Mouse (Mus musculus) thymus, postnatal 25 days (tissue): ENCODE measurements around the gene Gjb5.
A peak's percentile ranks its signal among the peaks of the same experiment; 100 is the strongest.

ENCODE experiments used
- DNase-seq: peaks from one replicate; pipeline ENCODE4 v3.0.0; 2022

Gjb5 gene

GRCm38 (mm10) chr4:127349560-127350300 lies 8.3 kb downstream of the Gjb5 start:
- DNase-seq = no peak

- no peak for DNase-seq
These were observed 13.0 kb downstream of the Gjb5 start for GRCm38 (mm10) chr4:127345000-127345399.

GRCm38 (mm10) chr4:127341372-127341771 lies 16.6 kb downstream of the Gjb5 start:
- DNase-seq = no peak

GRCm38 (mm10) chr4:127337668-127338067 lies 20.3 kb downstream of the Gjb5 start:
- no peak for DNase-seq

- no peak for DNase-seq
These were observed 23.0 kb downstream of the Gjb5 start for GRCm38 (mm10) chr4:127334870-127335504.

GRCm38 (mm10) chr4:127331171-127331570 lies 26.8 kb downstream of the Gjb5 start:
- no peak for DNase-seq

- DNase-seq = no peak
These were observed 27.5 kb downstream of the Gjb5 start, which contains the start of gene Gjb3 for GRCm38 (mm10) chr4:127330181-127331100. TSS of gene Gjb3 (minus strand) at chr4:127330844.

GRCm38 (mm10) chr4:127329751-127330150 lies 28.2 kb downstream of the Gjb5 start:
- DNase-seq = no peak

GRCm38 (mm10) chr4:127329046-127329445 lies 28.9 kb downstream of the Gjb5 start:
- DNase-seq = no peak

GRCm38 (mm10) chr4:127328378-127328777 lies 29.6 kb downstream of the Gjb5 start:
- DNase-seq = no peak

GRCm38 (mm10) chr4:127327749-127328148 lies 30.2 kb downstream of the Gjb5 start:
- DNase-seq = no peak

- DNase-seq = no peak
These were observed 30.7 kb downstream of the Gjb5 start for GRCm38 (mm10) chr4:127327258-127327657.

GRCm38 (mm10) chr4:127325276-127325675 lies 32.7 kb downstream of the Gjb5 start:
- no peak for DNase-seq

GRCm38 (mm10) chr4:127324759-127325158 lies 33.2 kb downstream of the Gjb5 start:
- DNase-seq = peak; percentile 49

- no peak for DNase-seq
These were observed 33.7 kb downstream of the Gjb5 start for GRCm38 (mm10) chr4:127324296-127324695.

- DNase-seq = no peak
These were observed 34.3 kb downstream of the Gjb5 start for GRCm38 (mm10) chr4:127323651-127324050.

- DNase-seq = peak; percentile 46
These were observed 38.4 kb downstream of the Gjb5 start for GRCm38 (mm10) chr4:127319613-127320012.

- no peak for DNase-seq
These were observed 40.8 kb downstream of the Gjb5 start for GRCm38 (mm10) chr4:127317143-127317542.

- DNase-seq = no peak
These were observed 42.2 kb downstream of the Gjb5 start for GRCm38 (mm10) chr4:127315753-127316152.

GRCm38 (mm10) chr4:127314585-127314984 lies 43.4 kb downstream of the Gjb5 start:
- DNase-seq = no peak

GRCm38 (mm10) chr4:127313861-127314260 lies 44.1 kb downstream of the Gjb5 start, which contains the start of gene Gja4:
TSS of gene Gja4 (minus strand) at chr4:127314039.
- peak; percentile 46 for DNase-seq

- no peak for DNase-seq
These were observed 45.6 kb downstream of the Gjb5 start for GRCm38 (mm10) chr4:127312349-127312748.

GRCm38 (mm10) chr4:127311561-127311960 lies 46.4 kb downstream of the Gjb5 start:
- no peak for DNase-seq
